Mouse (Mus musculus) ES-Bruce4 (cell line): ENCODE measurements around the gene Kbtbd6. TPM values are rescaled to one million over a fixed set of nuclear protein-coding genes. Genes with fewer than 3 reads are reported as not detected.
A peak's percentile ranks its signal among the peaks of the same experiment; 100 is the strongest.
"Not testable (repeated sequence)": the region's sequence is repeated elsewhere in the genome, so short reads cannot be mapped to it uniquely, and the experiment has no call there.

ENCODE experiments used
- H3K27ac ChIP-seq: 2 replicates; pipeline ENCODE4 v1.5.1; 2012; ENCODE audit warnings: low read length, inconsistent platforms; ENCODE audit not compliant: insufficient read depth
- H3K27me3 ChIP-seq: 2 replicates; pipeline ENCODE4 v1.6.1; 2012; ENCODE audit warnings: mild to moderate bottlenecking, low read length, inconsistent platforms; ENCODE audit not compliant: control insufficient read depth, poor library complexity, insufficient read depth, severe bottlenecking
- H3K36me3 ChIP-seq: 2 replicates; pipeline ENCODE4 v1.6.1; 2012; ENCODE audit warnings: inconsistent platforms, mild to moderate bottlenecking, low read length, moderate library complexity; ENCODE audit not compliant: control insufficient read depth, poor library complexity, insufficient read depth, severe bottlenecking
- H3K4me1 ChIP-seq: one replicate; pipeline ENCODE4 v1.8.1; 2011; ENCODE audit warnings: low read length; ENCODE audit not compliant: control insufficient read depth, insufficient read depth
- H3K4me3 ChIP-seq: 2 replicates; pipeline ENCODE4 v1.5.1; 2011; ENCODE audit warnings: low read depth, mild to moderate bottlenecking, low read length
- H3K9ac ChIP-seq: 2 replicates; pipeline ENCODE4 v1.6.1; 2012; ENCODE audit warnings: low read depth, mild to moderate bottlenecking, inconsistent platforms; ENCODE audit not compliant: poor library complexity, severe bottlenecking
- H3K9me3 ChIP-seq: replicated peaks from 2 replicates; pipeline ENCODE4 v1.6.1; 2012; ENCODE audit warnings: mild to moderate bottlenecking, low read length, inconsistent platforms; ENCODE audit not compliant: control insufficient read depth, poor library complexity, insufficient read depth, severe bottlenecking
- CTCF ChIP-seq: IDR thresholded peaks from one replicate; pipeline ENCODE4 v1.8.1; 2011; ENCODE audit warnings: low read depth, low read length
- EP300 ChIP-seq: IDR thresholded peaks from 2 replicates; pipeline ENCODE4 v1.6.1; 2011; ENCODE audit warnings: low read depth, low read length; ENCODE audit not compliant: insufficient read depth
- POLR2A ChIP-seq: IDR thresholded peaks from one replicate; pipeline ENCODE4 v1.8.1; 2011; ENCODE audit warnings: low read length; ENCODE audit not compliant: insufficient read depth
- polyA plus RNA-seq: library from polyadenylated mRNA; stranded (reverse); fragments of >200 nt; gene quantifications from 2 replicates; pipeline ENCODE4 v1.2.4, GENCODE M21; 2011; ENCODE audit warnings: low read depth; ENCODE audit not compliant: missing spikeins, insufficient read depth, insufficient read length

Kbtbd6 gene
- polyA plus RNA-seq = 1.7 and 1.9 TPM in 2 replicates

DNA sequence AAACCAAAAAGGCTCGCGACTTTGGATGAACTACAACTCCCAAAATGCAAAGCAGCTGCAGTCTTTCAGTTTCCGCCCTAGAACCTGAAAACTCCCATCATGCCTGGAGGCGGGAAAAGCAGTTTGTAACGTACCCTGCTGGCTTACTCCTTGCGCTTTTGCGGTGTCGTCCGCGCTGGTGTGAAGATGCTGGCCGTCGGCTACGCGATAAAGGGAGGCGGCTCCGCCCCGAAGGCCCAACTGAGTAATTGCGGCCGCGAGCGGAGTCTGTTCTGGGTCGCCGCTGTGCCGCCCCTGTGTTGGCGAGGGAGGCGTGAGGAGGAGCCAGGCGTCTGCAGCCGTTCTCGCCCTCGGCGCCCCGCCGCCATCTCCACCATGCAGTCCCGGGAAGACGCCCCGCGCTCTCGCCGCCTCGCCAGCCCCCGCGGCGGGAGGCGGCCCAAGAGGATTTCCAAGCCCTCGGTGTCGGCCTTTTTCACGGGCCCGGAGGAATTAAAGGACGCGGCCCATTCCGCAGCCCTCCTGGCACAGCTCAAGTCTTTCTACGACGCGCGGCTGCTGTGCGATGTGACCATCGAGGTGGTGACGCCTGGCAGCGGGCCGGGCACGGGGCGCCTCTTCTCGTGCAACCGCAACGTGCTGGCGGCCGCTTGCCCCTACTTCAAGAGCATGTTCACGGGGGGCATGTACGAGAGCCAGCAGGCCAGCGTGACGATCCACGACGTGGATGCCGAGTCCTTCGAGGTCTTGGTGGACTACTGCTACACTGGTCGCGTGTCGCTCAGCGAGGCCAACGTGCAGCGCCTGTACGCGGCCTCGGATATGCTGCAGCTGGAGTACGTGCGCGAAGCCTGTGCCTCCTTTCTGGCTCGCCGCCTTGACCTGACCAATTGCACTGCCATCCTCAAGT, at the start of gene Kbtbd6:
TSS of gene Kbtbd6 (plus strand) at position 155 of the 910 bp plus-strand sequence.
- H3K4me3 ChIP-seq = peak within 1 kb of the TSS; percentile 41
- H3K9me3 ChIP-seq, H3K36me3 ChIP-seq, H3K9ac ChIP-seq, H3K27ac ChIP-seq, H3K27me3 ChIP-seq, H3K4me1 ChIP-seq: not testable (repeated sequence)
- peak; percentile 44 for TF ChIP-seq POLR2A

DNA sequence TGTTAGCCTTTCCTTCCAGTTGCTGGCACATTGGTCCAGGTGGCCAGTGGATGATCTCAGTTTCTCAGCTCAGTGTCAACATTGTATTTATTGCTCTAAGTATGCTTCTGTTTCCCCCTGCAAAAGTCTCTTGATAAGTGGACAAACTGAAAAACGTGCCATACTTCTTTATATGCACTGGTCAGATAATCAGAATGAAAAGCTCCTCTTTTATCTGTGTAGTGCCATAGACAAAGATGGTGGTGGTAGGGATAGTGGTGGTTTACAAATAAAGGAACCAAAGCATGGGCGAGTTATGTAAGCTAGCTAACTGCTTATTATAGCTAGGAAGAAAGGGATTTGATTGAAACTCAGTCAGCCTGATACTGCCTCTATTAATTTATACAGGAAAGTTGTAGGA, 44.0 kb upstream of the Kbtbd6 start:
- Histone ChIP-seq H3K4me1 (no peaks in the 10 kb centered on the region), H3K27ac (no peak overlapping the region), H3K27me3 (no peaks in the 10 kb centered on the region), H3K9ac (no peak overlapping the region), H3K9me3 (no peaks in the 10 kb centered on the region), H3K36me3 (no peaks in the 10 kb centered on the region), H3K4me3 (no peak overlapping the region)
- TF ChIP-seq EP300 (no peak), POLR2A (no peak), CTCF (no peak)

DNA sequence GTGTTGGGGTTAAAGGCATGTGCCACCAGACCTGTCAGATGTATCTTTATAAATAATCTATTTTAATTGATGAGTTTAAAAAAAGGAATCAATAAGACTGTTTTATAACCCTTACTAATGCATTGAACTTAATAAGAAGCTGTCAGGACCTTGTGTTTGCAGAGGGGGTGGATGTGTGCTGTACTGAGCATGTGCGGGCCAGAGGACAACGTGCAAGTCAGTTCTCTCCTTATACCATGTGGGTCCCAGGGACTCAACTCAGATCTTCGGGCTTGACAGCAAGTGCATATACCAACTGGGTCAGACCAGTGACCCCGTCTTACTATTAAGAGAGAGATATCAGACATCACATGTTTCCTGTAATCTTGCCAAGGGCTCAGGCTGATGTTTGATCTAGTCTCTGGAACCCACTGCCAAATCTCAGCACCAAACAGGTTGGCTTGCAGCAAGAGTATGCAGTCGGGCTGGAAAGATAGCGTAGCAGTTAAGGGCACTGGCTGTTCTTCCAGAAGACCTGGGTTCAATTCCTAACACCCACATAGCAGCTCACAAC, 42.3 kb upstream of the Kbtbd6 start:
- no peak for TF ChIP-seq CTCF
- TF ChIP-seq EP300 = no peak
- TF ChIP-seq POLR2A = no peak
- H3K9ac ChIP-seq = no peak overlapping the region

DNA sequence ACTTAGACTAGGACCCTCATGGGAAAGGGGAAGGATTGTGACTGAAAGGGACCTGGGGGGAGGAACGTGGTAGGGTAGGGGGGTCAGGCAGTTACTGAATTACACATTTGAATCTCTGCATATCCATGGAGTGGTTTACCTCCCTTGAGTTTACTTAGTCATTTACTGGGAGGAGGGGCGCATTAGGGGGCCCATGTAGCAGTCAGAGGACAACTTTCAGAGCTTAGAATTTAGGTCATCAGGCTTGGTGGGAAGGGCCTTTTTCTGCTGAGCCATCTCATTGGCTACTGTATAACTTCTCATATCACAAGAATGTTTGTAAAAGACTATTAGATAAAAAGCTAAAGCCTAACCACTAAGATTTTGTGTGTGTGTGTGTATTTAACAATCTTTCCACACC, 41.0 kb upstream of the Kbtbd6 start:
- Histone ChIP-seq H3K4me3 (no peak overlapping the region), H3K27me3 (no peaks in the 10 kb centered on the region), H3K9me3 (no peaks in the 10 kb centered on the region), H3K27ac (no peak overlapping the region), H3K9ac (no peak overlapping the region), H3K36me3 (no peaks in the 10 kb centered on the region), H3K4me1 (no peaks in the 10 kb centered on the region)
- TF ChIP-seq POLR2A (no peak), EP300 (no peak), CTCF (no peak)

More for the DNA sequence above, 42.3 kb upstream of the Kbtbd6 start:
- Histone ChIP-seq H3K9me3 (no peaks in the 10 kb centered on the region), H3K27ac (no peak overlapping the region), H3K4me1 (no peaks in the 10 kb centered on the region), H3K27me3 (no peaks in the 10 kb centered on the region), H3K36me3 (no peaks in the 10 kb centered on the region), H3K4me3 (no peak overlapping the region)

DNA sequence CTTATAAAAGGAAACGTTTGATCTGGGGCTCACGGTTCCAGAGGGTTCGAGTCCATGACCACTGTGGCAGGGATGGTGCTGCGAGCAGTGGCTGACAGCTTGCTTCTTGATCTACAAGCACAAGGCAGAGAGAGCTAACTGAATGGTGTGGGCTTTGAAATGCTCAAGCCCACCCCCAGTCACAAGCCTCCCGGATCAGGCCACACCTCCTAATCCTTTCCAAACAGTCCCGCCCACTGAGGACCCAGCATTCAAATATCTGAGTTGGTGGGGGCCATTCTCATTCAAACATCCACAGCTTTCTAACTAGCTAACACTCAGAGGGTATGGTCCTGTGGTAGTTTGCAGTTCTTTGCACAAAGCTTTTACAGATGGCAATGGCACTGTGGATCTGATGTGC, 38.5 kb upstream of the Kbtbd6 start:
- H3K4me1 ChIP-seq = no peaks in the 10 kb centered on the region
- no peak overlapping the region for H3K9ac ChIP-seq
- no peak overlapping the region for H3K27ac ChIP-seq
- no peaks in the 10 kb centered on the region for H3K36me3 ChIP-seq
- no peaks in the 10 kb centered on the region for H3K27me3 ChIP-seq
- no peaks in the 10 kb centered on the region for H3K9me3 ChIP-seq
- no peak overlapping the region for H3K4me3 ChIP-seq
- no peak for TF ChIP-seq POLR2A
- TF ChIP-seq EP300 = no peak
- no peak for TF ChIP-seq CTCF

DNA sequence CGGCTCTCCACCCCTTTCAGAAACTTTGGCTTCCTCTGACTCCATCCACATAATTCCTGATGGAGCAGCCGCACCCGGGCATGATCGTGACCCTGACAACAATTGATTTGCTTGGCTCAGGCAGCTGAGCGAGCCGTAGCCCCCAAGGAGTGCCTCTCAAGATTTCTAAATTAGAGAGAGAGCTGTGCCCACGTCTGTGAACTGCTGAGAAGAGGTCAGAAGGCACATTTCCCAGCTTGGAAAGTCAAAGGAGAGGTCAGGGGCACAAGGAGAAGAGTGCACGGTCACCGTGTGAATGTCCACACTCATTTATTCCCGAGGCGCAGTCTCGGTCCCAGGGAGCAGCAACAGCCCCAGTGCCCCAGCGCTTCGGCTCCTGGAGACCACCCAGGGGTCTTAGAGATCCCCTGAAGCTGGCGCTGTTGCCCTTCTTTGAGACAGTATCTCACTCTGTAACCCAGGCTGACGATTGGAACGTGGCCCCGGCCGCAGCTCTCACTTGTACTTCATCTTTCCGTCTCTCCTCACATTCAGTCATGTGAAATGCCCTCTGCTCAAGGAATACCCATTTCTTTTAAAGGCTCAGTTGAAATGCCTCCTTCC, 31.5 kb upstream of the Kbtbd6 start:
- TF ChIP-seq CTCF (no peak), POLR2A (no peak), EP300 (no peak)
- Histone ChIP-seq H3K9ac (no peak overlapping the region), H3K9me3 (no peaks in the 10 kb centered on the region), H3K4me1 (no peaks in the 10 kb centered on the region), H3K4me3 (no peak overlapping the region), H3K27me3 (no peaks in the 10 kb centered on the region), H3K36me3 (no peaks in the 10 kb centered on the region), H3K27ac (no peak overlapping the region)
